ENCODE assay signal across 9 mouse cellular contexts in the genomic region with DNA sequence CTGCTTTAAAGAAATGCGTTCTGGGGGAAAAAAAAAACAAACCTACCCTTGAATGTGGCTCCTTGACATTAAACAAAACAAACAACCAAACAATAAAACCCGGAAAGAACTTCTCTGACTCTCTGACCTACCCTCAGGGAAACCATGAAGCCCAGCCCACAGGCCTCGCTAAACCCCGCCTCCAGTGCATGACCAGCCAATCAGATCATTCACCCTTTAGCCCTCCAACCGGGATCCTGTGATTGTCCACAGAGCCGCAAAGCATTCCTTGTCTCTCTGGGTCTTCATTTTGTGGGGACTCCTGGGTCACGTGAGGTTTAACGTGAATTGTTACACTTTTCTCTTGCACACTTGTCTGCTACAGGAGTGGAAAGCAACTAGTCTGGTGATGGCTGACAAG. TPM values are rescaled to one million over a fixed set of nuclear protein-coding genes. Genes with fewer than 3 reads are reported as not detected.
A peak's percentile ranks its signal among the peaks of the same experiment; 100 is the strongest.
DNase-seq lines count a peak whose midpoint lies in the region; ATAC-seq lines count a peak whose summit lies in the region.
"Had no signal": no experiment of that assay in that cellular context is flagged by ENCODE, and none has a peak within 500 bp of the region (broad histone marks: within the 10 kb centered on the region; RNA-seq: fewer than 3 reads in every experiment).

No protein-coding gene starts in this region.

- intact Hi-C loops in heart, postnatal 36 days (cut with DNase I): no loop called here
- intact Hi-C loops in left cerebral cortex, postnatal 4 days (cut with DNase I): no loop called here

- no peak overlapping the region for H3K4me3 ChIP-seq in heart, embryonic 10.5 days
- H3K4me3 ChIP-seq in liver, embryonic 15.5 days (replicated peaks): no peak overlapping the region; the same call in 1 of the 2 replicates
- H3K4me3 ChIP-seq in midbrain, embryonic 13.5 days (replicated peaks): no peak overlapping the region

- peaks cover 23% of the 10 kb centered on the region for H3K4me1 ChIP-seq in heart, embryonic 10.5 days
- peaks cover 23% of the 10 kb centered on the region for H3K4me1 ChIP-seq in liver, embryonic 15.5 days (replicated peaks)
- H3K4me1 ChIP-seq in midbrain, embryonic 13.5 days (replicated peaks): peaks cover 3% of the 10 kb centered on the region; the same call in 1 of the 2 replicates

- H3K27me3 ChIP-seq in heart, embryonic 10.5 days (ENCODE audit: insufficient read depth, poor library complexity, severe bottlenecking): no peaks in the 10 kb centered on the region
- H3K27me3 ChIP-seq in liver, embryonic 15.5 days: no peaks in the 10 kb centered on the region
- no peaks in the 10 kb centered on the region for H3K27me3 ChIP-seq in midbrain, embryonic 13.5 days
- H3K27me3 ChIP-seq: Patski had no signal

- peak overlapping the region; percentile 50 for H3K4me2 ChIP-seq in liver, embryonic 15.5 days
- no peak overlapping the region for H3K4me2 ChIP-seq in midbrain, embryonic 13.5 days (replicated peaks)

- H3K9me3 ChIP-seq in heart, embryonic 10.5 days: no peaks in the 10 kb centered on the region
- H3K9me3 ChIP-seq in liver, embryonic 15.5 days (replicated peaks): no peaks in the 10 kb centered on the region
- H3K9me3 ChIP-seq in midbrain, embryonic 13.5 days: no peaks in the 10 kb centered on the region

- H3K9ac ChIP-seq in liver, embryonic 15.5 days: no peak overlapping the region
- H3K9ac ChIP-seq in midbrain, embryonic 13.5 days (replicated peaks): no peak overlapping the region

- peak; percentile 90 for DNase-seq in heart, embryonic 10.5 days (ENCODE audit: low spot score)
- no peak for DNase-seq in heart, postnatal 36 days
- DNase-seq in MEL-GATA-1-ER (ENCODE audit: extremely low read depth, low read depth): peak; percentile 84
- peak; percentile 46 for DNase-seq in forelimb bud, embryonic 11.5 days (ENCODE audit: low read depth, low spot score)
- DNase-seq in thymus, postnatal 4 days: peak; percentile 72
- DNase-seq in left cerebral cortex, postnatal 4 days: no peak

- ATAC-seq in liver, embryonic 15.5 days (ENCODE audit: insufficient read depth): 0 out of 2 replicates have a peak, but pooled peaks have one; percentile 43
- no peak for ATAC-seq in midbrain, embryonic 13.5 days
- ATAC-seq: Patski had no signal

- H3K36me3 ChIP-seq in heart, embryonic 10.5 days: no peaks in the 10 kb centered on the region; the same call in 1 of the 2 replicates
- no peaks in the 10 kb centered on the region for H3K36me3 ChIP-seq in liver, embryonic 15.5 days (replicated peaks)
- no peaks in the 10 kb centered on the region for H3K36me3 ChIP-seq in midbrain, embryonic 13.5 days

- H3K27ac ChIP-seq in heart, embryonic 10.5 days: no peak overlapping the region
- no peak overlapping the region for H3K27ac ChIP-seq in liver, embryonic 15.5 days (replicated peaks)
- H3K27ac ChIP-seq in midbrain, embryonic 13.5 days: no peak overlapping the region

- WGBS in heart, embryonic 10.5 days: 21% methylated on average over 8 of the region's 8 CpGs
- WGBS in liver, embryonic 15.5 days (ENCODE audit: insufficient replicate concordance): 23% methylated on average over 8 of the region's 8 CpGs
- WGBS in midbrain, embryonic 13.5 days: 19% methylated on average over 8 of the region's 8 CpGs

RNA-seq across cellular contexts. Expression of a gene that starts 37.8 kb away (rescaled TPM):
- 90.2 and 114 TPM in 2 replicates for polyA plus RNA-seq in heart, embryonic 10.5 days (2016; fragmentation: Nextera tagmentation; extraction: Ambion mirVana)
- 100 to 1,000 TPM in 1 of 2 experiments, 10 to 100 TPM in 1; 94.2 to 109 TPM for total RNA-seq in heart, postnatal 36 days (2021)
- polyA plus RNA-seq in liver, embryonic 15.5 days (2015; fragmentation: Nextera tagmentation; extraction: Ambion mirVana): 23.7 and 24.5 TPM in 2 replicates
- total RNA-seq in left cerebral cortex, postnatal 4 days (2021): 10 to 100 TPM; 47.2 to 54.4 TPM
- polyA plus RNA-seq in midbrain, embryonic 13.5 days (2015; fragmentation: Nextera tagmentation; extraction: Ambion mirVana): 51.7 and 60.1 TPM in 2 replicates

Comparison
In these comparisons a context has a peak if more than half of its experiments do, and no peak if none do; other contexts are left out.
1. DNase-seq: peak in heart, embryonic 10.5 days (single experiment), MEL-GATA-1-ER (single experiment), forelimb bud, embryonic 11.5 days (single experiment) and thymus, postnatal 4 days (single experiment); none in heart, postnatal 36 days (0 of 2) and left cerebral cortex, postnatal 4 days (single experiment).